Mouse (Mus musculus) inflammation-experienced regulatory T-cells (primary cell): ENCODE results near the gene H2-Q4. TPM values are rescaled to one million over a fixed set of nuclear protein-coding genes. Genes with fewer than 3 reads are reported as not detected.

Experiments
- polyA plus RNA-seq, 2 experiments: library from polyadenylated mRNA; unstranded; fragments of 100-300 nt; shearing (Covaris generic); gene quantifications; one replicate each; pipeline ENCODE4 v1.2.1; 2017

H2-Q4 gene
- 10 to 100 TPM; 33.5 to 46.7 TPM for polyA plus RNA-seq

GRCm38 (mm10) chr17:35379369-35379728, at the start of gene H2-Q4:
TSS of gene H2-Q4 (plus strand) at chr17:35379617.

GRCm38 (mm10) chr17:35342071-35342671, 37.2 kb upstream of the H2-Q4 start, which contains the start of gene H2-Q2:
TSS of gene H2-Q2 (plus strand) at chr17:35342242.

GRCm38 (mm10) chr17:35424624-35425416, 45.4 kb downstream of the H2-Q4 start, which contains the start of gene H2-Q6:
TSS of gene H2-Q6 (plus strand) at chr17:35424850.

Other genes with a start within 250 kb of the H2-Q4 start
- gene Apom, start 247.6 kb upstream of the H2-Q4 start, polyA plus RNA-seq, result 1 to 10 TPM in 1 of 2 experiments, not detected in 1; 2.6 TPM
- gene Bag6, start 244.4 kb upstream of the H2-Q4 start, polyA plus RNA-seq, result 10 to 100 TPM; 50.0 to 63.9 TPM
- 10 to 100 TPM; 24.6 to 25.6 TPM for gene Prrc2a, start 214.7 kb upstream of the H2-Q4 start, polyA plus RNA-seq
- gene Aif1, start 203.5 kb upstream of the H2-Q4 start, polyA plus RNA-seq, result 1 to 10 TPM; 1.9 to 8.1 TPM
- 1 to 10 TPM; 5.7 to 8.4 TPM for gene Lst1, start 191.2 kb upstream of the H2-Q4 start, polyA plus RNA-seq
- gene Ltb, start 185.2 kb upstream of the H2-Q4 start, polyA plus RNA-seq, result 1,000 to 10,000 TPM; 1,692 to 1,979 TPM
- gene Tnf, start 177.6 kb upstream of the H2-Q4 start, polyA plus RNA-seq, result 10 to 100 TPM; 34.2 to 54.8 TPM
- gene Lta, start 174.3 kb upstream of the H2-Q4 start, polyA plus RNA-seq, result 100 to 1,000 TPM in 1 of 2 experiments, 10 to 100 TPM in 1; 56.6 to 152 TPM
- not detected for gene Gm16181, start 158.8 kb upstream of the H2-Q4 start, polyA plus RNA-seq
- gene Atp6v1g2, start 146.0 kb upstream of the H2-Q4 start, polyA plus RNA-seq, result 1 to 10 TPM; 4.5 to 5.5 TPM
- gene Nfkbil1, start 143.8 kb upstream of the H2-Q4 start, polyA plus RNA-seq, result 10 to 100 TPM; 15.6 to 29.3 TPM
- 100 to 1,000 TPM; 211 to 230 TPM for gene Ddx39b, start 137.9 kb upstream of the H2-Q4 start, polyA plus RNA-seq
- 1,000 to 10,000 TPM; 5,968 to 6,679 TPM for gene H2-D1, start 116.9 kb upstream of the H2-Q4 start, polyA plus RNA-seq
- gene H2-Q1, start 59.2 kb upstream of the H2-Q4 start, polyA plus RNA-seq, result 1 to 10 TPM in 1 of 2 experiments, under 1 TPM in 1; 0.48 to 1.8 TPM
- 10 to 100 TPM; 15.6 to 19.4 TPM for gene H2-Q2, start 37.4 kb upstream of the H2-Q4 start, polyA plus RNA-seq
- gene H2-Q6, start 45.2 kb downstream of the H2-Q4 start, polyA plus RNA-seq, result 100 to 1,000 TPM; 686 to 886 TPM
- 1,000 to 10,000 TPM; 2,137 to 2,431 TPM for gene H2-Q7, start 59.5 kb downstream of the H2-Q4 start, polyA plus RNA-seq
- gene H2-Q10, start 90.5 kb downstream of the H2-Q4 start, polyA plus RNA-seq, result 10 to 100 TPM; 24.7 to 30.9 TPM
- gene Pou5f1, start 126.4 kb downstream of the H2-Q4 start, polyA plus RNA-seq, result 1 to 10 TPM in 1 of 2 experiments, under 1 TPM in 1; 0.40 to 1.3 TPM
- 10 to 100 TPM; 12.6 to 27.6 TPM for gene Tcf19, start 137.2 kb downstream of the H2-Q4 start, polyA plus RNA-seq
- 10 to 100 TPM; 10.7 to 18.4 TPM for gene Cchcr1, start 137.5 kb downstream of the H2-Q4 start, polyA plus RNA-seq
- gene Psors1c2, start 153.6 kb downstream of the H2-Q4 start, polyA plus RNA-seq, result not detected
- not detected for gene Cdsn, start 172.5 kb downstream of the H2-Q4 start, polyA plus RNA-seq
- not detected for gene 2300002M23Rik, start 187.8 kb downstream of the H2-Q4 start, polyA plus RNA-seq
- gene Sfta2, start 221.9 kb downstream of the H2-Q4 start, polyA plus RNA-seq, result not detected
- not detected for gene Gm9573, start 247.0 kb downstream of the H2-Q4 start, polyA plus RNA-seq